Mouse (Mus musculus) liver, postnatal 0 days (tissue): ENCODE measurements at regions not wholly inside any gene's neighbourhood (a gene's known extent, or its start where the extent isn't known, plus 50 kb on each side); places are given as distances from the start of the nearest gene placed in this dataset.

Experiments
- CTCF ChIP-seq: sonication (generic); IDR thresholded peaks from 2 replicates; pipeline ENCODE4 v1.5.1; 2016; ENCODE audit warnings: antibody characterized with exemption, low read depth
- EP300 ChIP-seq: IDR thresholded peaks from 2 replicates; pipeline ENCODE4 v1.6.1; 2016; ENCODE audit warnings: antibody characterized with exemption, low read depth, mild to moderate bottlenecking

- TF ChIP-seq CTCF (no peak), EP300 (no peak)
Measured at GRCm38 (mm10) chr13:110812401-110812800, 417.6 kb downstream of the Plk2 start.
